Mouse (Mus musculus): ENCODE measurements around the gene Klhdc2. TPM values are rescaled to one million over a fixed set of nuclear protein-coding genes. Genes with fewer than 3 reads are reported as not detected.

Klhdc2 gene
- total RNA-seq (2015) (61.9 and 66.9 TPM in 2 replicates), total RNA-seq (2017) (55.0 and 64.9 TPM in 2 replicates)

- ATAC-seq (replicated peaks; ENCODE audit: poor library complexity), result peak; percentile 68
Measured at GRCm38 (mm10) chr12:69296511-69297410, at the start of gene Klhdc2. Gene Klhdc2 (plus strand): TSS chr12:69296681.

- ATAC-seq (replicated peaks; ENCODE audit: poor library complexity), result no peak
Measured at GRCm38 (mm10) chr12:69249766-69250165, 46.7 kb upstream of the Klhdc2 start.

- peak; percentile 97 for ATAC-seq (replicated peaks; ENCODE audit: poor library complexity)
Measured at GRCm38 (mm10) chr12:69250756-69251155, 45.7 kb upstream of the Klhdc2 start.

GRCm38 (mm10) chr12:69253806-69254205 is 42.7 kb upstream of the Klhdc2 start:
- no peak for ATAC-seq (replicated peaks; ENCODE audit: poor library complexity)

- peak; percentile 93 for ATAC-seq (replicated peaks; ENCODE audit: poor library complexity)
Measured at GRCm38 (mm10) chr12:69257836-69258235, 38.6 kb upstream of the Klhdc2 start.

GRCm38 (mm10) chr12:69262251-69262650 is 34.2 kb upstream of the Klhdc2 start:
- ATAC-seq (replicated peaks; ENCODE audit: poor library complexity), result no peak

- ATAC-seq (replicated peaks; ENCODE audit: poor library complexity), result no peak
Measured at GRCm38 (mm10) chr12:69265031-69265430, 31.4 kb upstream of the Klhdc2 start.

GRCm38 (mm10) chr12:69267956-69268632 is 28.4 kb upstream of the Klhdc2 start:
- ATAC-seq (replicated peaks; ENCODE audit: poor library complexity), result no peak

GRCm38 (mm10) chr12:69268956-69269355 is 27.5 kb upstream of the Klhdc2 start:
- no peak for ATAC-seq (replicated peaks; ENCODE audit: poor library complexity)

GRCm38 (mm10) chr12:69279931-69280469 is 16.5 kb upstream of the Klhdc2 start:
- ATAC-seq (replicated peaks; ENCODE audit: poor library complexity), result no peak

- ATAC-seq (replicated peaks; ENCODE audit: poor library complexity), result no peak
Measured at GRCm38 (mm10) chr12:69280915-69281314, 15.6 kb upstream of the Klhdc2 start.

- no peak for ATAC-seq (replicated peaks; ENCODE audit: poor library complexity)
Measured at GRCm38 (mm10) chr12:69283146-69283545, 13.3 kb upstream of the Klhdc2 start.

- peak; percentile 48 for ATAC-seq (replicated peaks; ENCODE audit: poor library complexity)
Measured at GRCm38 (mm10) chr12:69287535-69287934, 8.9 kb upstream of the Klhdc2 start.

- ATAC-seq (replicated peaks; ENCODE audit: poor library complexity), result no peak
Measured at GRCm38 (mm10) chr12:69288699-69289098, 7.8 kb upstream of the Klhdc2 start.

- ATAC-seq (replicated peaks; ENCODE audit: poor library complexity), result no peak
Measured at GRCm38 (mm10) chr12:69292401-69292800, 4.1 kb upstream of the Klhdc2 start.

- ATAC-seq (replicated peaks; ENCODE audit: poor library complexity), result peak; percentile 77
Measured at GRCm38 (mm10) chr12:69293815-69294214, 2.7 kb upstream of the Klhdc2 start.

GRCm38 (mm10) chr12:69294936-69295335 is 1.5 kb upstream of the Klhdc2 start:
- no peak for ATAC-seq (replicated peaks; ENCODE audit: poor library complexity)

GRCm38 (mm10) chr12:69295651-69296050 is 830 bp upstream of the Klhdc2 start:
- no peak for ATAC-seq (replicated peaks; ENCODE audit: poor library complexity)

GRCm38 (mm10) chr12:69297411-69298150 is 1.1 kb downstream of the Klhdc2 start:
- ATAC-seq (replicated peaks; ENCODE audit: poor library complexity), result no peak

- no peak for ATAC-seq (replicated peaks; ENCODE audit: poor library complexity)
Measured at GRCm38 (mm10) chr12:69298281-69298680, 1.8 kb downstream of the Klhdc2 start.

GRCm38 (mm10) chr12:69299231-69299630 is 2.8 kb downstream of the Klhdc2 start:
- ATAC-seq (replicated peaks; ENCODE audit: poor library complexity), result no peak
